Mouse (Mus musculus) forebrain, postnatal 0 days (tissue): ENCODE data around the gene Pabpc1l. TPM values are rescaled to one million over a fixed set of nuclear protein-coding genes. Genes with fewer than 3 reads are reported as not detected.
A peak's percentile ranks its signal among the peaks of the same experiment; 100 is the strongest.

Source experiments
- ATAC-seq: fragments of 200-750 bp; cut with Nextera tagmentation; 2 replicates; pipeline ENCODE4 v1.8.0; 2017; ENCODE audit warnings: mild to moderate bottlenecking, moderate library complexity
- DNase-seq: peaks from one replicate; pipeline ENCODE4 v3.0.0-alpha.2; 2015
- H3K27ac ChIP-seq: fragments of 300-500 bp; sonication (generic); 2 replicates; pipeline ENCODE4 v1.5.1; 2014; ENCODE audit warnings: low read depth, mild to moderate bottlenecking, antibody characterized with exemption, low read length, moderate library complexity, mixed read lengths
- H3K27me3 ChIP-seq: fragments of 300-500 bp; sonication (generic); 2 replicates; pipeline ENCODE4 v1.6.1; 2014; ENCODE audit warnings: mild to moderate bottlenecking, low read length, mixed read lengths; ENCODE audit not compliant: insufficient read depth
- H3K36me3 ChIP-seq: fragments of 300-500 bp; sonication (generic); 2 replicates; pipeline ENCODE4 v1.6.1; 2014; ENCODE audit warnings: mild to moderate bottlenecking, moderate library complexity; ENCODE audit not compliant: insufficient read depth
- H3K4me1 ChIP-seq: fragments of 300-500 bp; sonication (generic); 2 replicates; pipeline ENCODE4 v1.6.1; 2014; ENCODE audit warnings: antibody characterized with exemption; ENCODE audit not compliant: insufficient read depth
- H3K4me2 ChIP-seq: fragments of 300-500 bp; sonication (generic); 2 replicates; pipeline ENCODE4 v1.6.1; 2014; ENCODE audit warnings: low read depth, mild to moderate bottlenecking, moderate library complexity
- H3K4me3 ChIP-seq: fragments of 300-500 bp; sonication (generic); 2 replicates; pipeline ENCODE4 v1.5.1; 2014; ENCODE audit warnings: low read depth, low read length, mixed read lengths
- H3K9ac ChIP-seq: fragments of 300-500 bp; sonication (generic); 2 replicates; pipeline ENCODE4 v1.6.1; 2014; ENCODE audit warnings: mild to moderate bottlenecking
- H3K9me3 ChIP-seq: fragments of 300-500 bp; sonication (generic); 2 replicates; pipeline ENCODE4 v1.6.1; 2016; ENCODE audit warnings: low read length
- CTCF ChIP-seq: sonication (generic); IDR thresholded peaks from 2 replicates; pipeline ENCODE4 v1.5.1; 2016; ENCODE audit warnings: antibody characterized with exemption, control low read depth, low read depth
- WGBS: fragments of 180-500 bp; shearing (Covaris S2); extraction: QIAGEN DNeasy Blood & Tissue Kit; methylation state at CpG from one replicate; pipeline ENCODE4 v1.1.7; 2014; 5-methylcytosine and 5-hydroxymethylcytosine counted together
- polyA plus RNA-seq: library from polyadenylated mRNA; unstranded; fragments of >200 nt; fragmentation: Nextera tagmentation; extraction: Ambion mirVana; gene quantifications from 2 replicates; pipeline ENCODE4 v1.2.1, GENCODE M21; 2015
- total RNA-seq: library from RNA; depleted of rRNA; stranded (reverse); fragments of >200 nt; gene quantifications from 2 replicates; pipeline ENCODE4 v1.2.3, GENCODE M21; 2014; rRNA removed

The Pabpc1l gene
- total and polyA plus RNA-seq, 2 experiments from 2014 or later, result 0.71 to 2.6 TPM

GRCm38 (mm10) chr2:164083609-164084341, 58.5 kb downstream of the Pabpc1l start:
- Histone ChIP-seq H3K4me2 (no peak overlapping the region), H3K9me3 (no peaks in the 10 kb centered on the region), H3K27me3 (no peaks in the 10 kb centered on the region), H3K4me3 (no peak overlapping the region), H3K4me1 (no peaks in the 10 kb centered on the region), H3K36me3 (peaks cover 66% of the 10 kb centered on the region), H3K9ac (no peak overlapping the region), H3K27ac (no peak overlapping the region)
- DNase-seq (no peak), ATAC-seq (no peak)
- WGBS, result 93% methylated on average over 19 of the region's 19 CpGs
- no peak for TF ChIP-seq CTCF

- no peak overlapping the region for H3K27ac ChIP-seq
- H3K36me3 ChIP-seq, result peaks cover 71% of the 10 kb centered on the region
- H3K27me3 ChIP-seq, result no peaks in the 10 kb centered on the region
- ATAC-seq, result no peak
- H3K4me2 ChIP-seq, result no peak overlapping the region
- no peak overlapping the region for H3K4me3 ChIP-seq
- no peak overlapping the region for H3K9ac ChIP-seq
- WGBS, result 95% methylated on average over 7 of the region's 7 CpGs
- H3K9me3 ChIP-seq, result no peaks in the 10 kb centered on the region
- no peak for DNase-seq
- H3K4me1 ChIP-seq, result no peaks in the 10 kb centered on the region
- no peak for TF ChIP-seq CTCF
Observed at GRCm38 (mm10) chr2:164084342-164084700, 59.1 kb downstream of the Pabpc1l start.

GRCm38 (mm10) chr2:164087416-164088017, 62.3 kb downstream of the Pabpc1l start:
- WGBS, result 90% methylated on average over 6 of the region's 6 CpGs
- TF ChIP-seq CTCF, result no peak
- H3K27ac ChIP-seq, result no peak overlapping the region
- H3K27me3 ChIP-seq, result no peaks in the 10 kb centered on the region
- ATAC-seq (no peak), DNase-seq (no peak)
- H3K4me1 ChIP-seq, result no peaks in the 10 kb centered on the region
- H3K9ac ChIP-seq, result no peak overlapping the region
- no peak overlapping the region for H3K4me2 ChIP-seq
- H3K36me3 ChIP-seq, result peaks cover 40% of the 10 kb centered on the region
- no peak overlapping the region for H3K4me3 ChIP-seq
- H3K9me3 ChIP-seq, result no peaks in the 10 kb centered on the region

DNA sequence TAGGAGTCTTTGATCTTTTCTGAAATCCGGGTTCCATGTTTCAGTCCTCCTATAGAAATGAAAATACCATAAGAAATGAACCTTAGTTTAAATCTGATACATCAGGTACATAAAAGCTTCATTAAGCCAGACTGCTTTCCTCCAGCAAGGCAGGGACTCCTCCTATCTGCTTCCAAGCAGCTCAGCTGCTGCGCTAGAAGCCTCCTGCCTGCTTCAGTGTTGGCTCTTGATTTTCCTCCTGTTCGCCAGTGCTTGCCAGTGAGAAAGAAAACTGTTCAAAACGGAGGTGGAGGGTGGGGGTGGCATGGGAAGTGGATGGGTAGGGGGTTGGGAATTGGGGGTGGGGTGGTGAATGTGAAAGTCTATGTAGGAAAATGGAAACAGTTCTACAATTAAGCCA, 64.3 kb downstream of the Pabpc1l start:
- ATAC-seq (no peak), DNase-seq (peak; percentile 26)
- TF ChIP-seq CTCF, result no peak
- 73% methylated on average over 4 of the region's 4 CpGs for WGBS
- H3K4me1 ChIP-seq, result no peaks in the 10 kb centered on the region
- no peaks in the 10 kb centered on the region for H3K27me3 ChIP-seq
- no peak overlapping the region for H3K27ac ChIP-seq
- no peak overlapping the region for H3K4me2 ChIP-seq
- H3K36me3 ChIP-seq, result peaks cover 23% of the 10 kb centered on the region
- H3K9ac ChIP-seq, result no peak overlapping the region
- no peak overlapping the region for H3K4me3 ChIP-seq
- no peaks in the 10 kb centered on the region for H3K9me3 ChIP-seq

DNA sequence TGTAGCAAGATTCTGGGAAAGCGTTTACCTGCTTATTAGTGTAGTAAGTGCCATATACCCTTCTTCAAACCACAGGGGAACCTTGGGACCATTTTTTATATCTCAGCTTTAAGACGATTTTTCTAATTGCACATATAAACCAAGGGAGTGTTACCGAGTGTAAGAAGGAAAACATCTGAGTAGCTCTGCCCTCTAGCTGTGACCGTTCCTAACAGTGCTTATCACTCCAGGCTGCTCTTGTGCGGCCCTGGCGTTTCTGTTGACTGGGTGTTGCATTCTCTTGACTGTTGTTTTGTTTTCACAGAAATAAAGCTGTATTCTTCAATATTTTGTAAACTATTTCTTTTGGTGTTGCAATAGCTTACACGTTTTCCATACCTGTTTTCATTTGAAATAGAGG, 68.9 kb downstream of the Pabpc1l start:
- WGBS, result 84% methylated on average over 7 of the region's 7 CpGs
- Histone ChIP-seq H3K4me1 (no peaks in the 10 kb centered on the region), H3K36me3 (peaks cover 19% of the 10 kb centered on the region), H3K9me3 (no peaks in the 10 kb centered on the region), H3K4me3 (no peak overlapping the region), H3K27me3 (no peaks in the 10 kb centered on the region), H3K9ac (no peak overlapping the region), H3K4me2 (no peak overlapping the region), H3K27ac (no peak overlapping the region)
- no peak for DNase-seq
- TF ChIP-seq CTCF, result no peak
- ATAC-seq, result no peak

DNA sequence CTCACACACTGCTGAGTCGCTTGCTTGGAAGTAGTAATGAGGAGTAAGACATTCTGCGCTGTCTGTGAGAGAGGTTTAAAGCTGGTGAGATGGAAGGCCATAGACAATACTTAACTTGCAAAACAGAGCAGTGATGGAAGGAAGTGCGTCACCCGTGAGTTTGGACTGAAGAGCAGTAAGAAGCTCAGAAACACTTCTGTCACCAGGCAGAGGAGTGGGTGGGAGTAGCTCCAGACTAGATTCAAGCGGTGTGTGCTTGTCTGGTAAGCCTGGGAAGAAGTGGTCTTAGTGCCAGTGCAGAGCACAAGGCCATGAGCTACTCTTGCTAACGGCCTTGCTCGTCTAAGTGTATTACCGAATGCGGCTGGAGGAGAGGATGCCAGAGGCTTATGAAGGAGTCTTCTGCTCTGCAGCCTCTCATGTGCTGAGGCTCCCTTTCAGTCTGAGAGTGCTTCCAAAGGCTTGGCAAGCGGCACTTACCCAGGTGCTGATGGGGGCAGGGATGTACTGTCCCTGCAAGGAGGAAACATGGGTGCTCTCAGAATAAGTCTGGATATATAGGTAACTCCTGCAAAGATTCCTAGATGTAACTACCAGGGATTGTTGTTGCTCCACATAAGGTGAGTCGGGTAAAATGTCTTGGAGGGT, 73.5 kb downstream of the Pabpc1l start:
- ATAC-seq (no peak), DNase-seq (no peak)
- H3K4me3 ChIP-seq, result no peak overlapping the region
- H3K9ac ChIP-seq, result no peak overlapping the region
- no peaks in the 10 kb centered on the region for H3K9me3 ChIP-seq
- no peak overlapping the region for H3K27ac ChIP-seq
- no peaks in the 10 kb centered on the region for H3K4me1 ChIP-seq
- peaks cover 54% of the 10 kb centered on the region for H3K36me3 ChIP-seq
- whole genome bisulfite sequencing, result 83% methylated on average over 11 of the region's 11 CpGs
- no peaks in the 10 kb centered on the region for H3K27me3 ChIP-seq
- no peak overlapping the region for H3K4me2 ChIP-seq
- TF ChIP-seq CTCF, result no peak

Other genes starting within 250 kb of the Pabpc1l start
- not detected in 2 replicates for gene Ccn5, start 204.6 kb upstream of the Pabpc1l start, total RNA-seq
- 0.31 and 0.43 TPM in 2 replicates for gene Ccn5, start 204.6 kb upstream of the Pabpc1l start, polyA plus RNA-seq
- gene Kcnk15, start 171.8 kb upstream of the Pabpc1l start, total RNA-seq, result 0.19 TPM in 1 of 2 replicates, not detected in the other
- 0.15 TPM in 1 of 2 replicates, not detected in the other for gene Kcnk15, start 171.8 kb upstream of the Pabpc1l start, polyA plus RNA-seq
- gene Rims4, start 106.8 kb upstream of the Pabpc1l start, total RNA-seq, result 53.8 and 59.1 TPM in 2 replicates
- 9.5 and 16.3 TPM in 2 replicates for gene Rims4, start 106.8 kb upstream of the Pabpc1l start, polyA plus RNA-seq
- gene Ywhab, start 30.5 kb upstream of the Pabpc1l start, total RNA-seq, result 161 and 171 TPM in 2 replicates
- 510 and 620 TPM in 2 replicates for gene Ywhab, start 30.5 kb upstream of the Pabpc1l start, polyA plus RNA-seq
- 33.5 and 36.1 TPM in 2 replicates for gene Stk4, start 44.9 kb downstream of the Pabpc1l start, total RNA-seq
- 17.4 and 19.3 TPM in 2 replicates for gene Stk4, start 44.9 kb downstream of the Pabpc1l start, polyA plus RNA-seq
- 37.2 and 42.2 TPM in 2 replicates for gene Tomm34, start 45.7 kb downstream of the Pabpc1l start, total RNA-seq
- 49.4 and 54.2 TPM in 2 replicates for gene Tomm34, start 45.7 kb downstream of the Pabpc1l start, polyA plus RNA-seq
- 12.8 and 15.4 TPM in 2 replicates for gene Kcns1, start 145.7 kb downstream of the Pabpc1l start, total RNA-seq
- gene Kcns1, start 145.7 kb downstream of the Pabpc1l start, polyA plus RNA-seq, result 2.4 and 3.5 TPM in 2 replicates
- gene Wfdc5, start 157.3 kb downstream of the Pabpc1l start, total RNA-seq, result not detected in 2 replicates
- gene Wfdc5, start 157.3 kb downstream of the Pabpc1l start, polyA plus RNA-seq, result not detected in 2 replicates
- not detected in 2 replicates for gene Wfdc12, start 165.2 kb downstream of the Pabpc1l start, total RNA-seq
- gene Wfdc12, start 165.2 kb downstream of the Pabpc1l start, polyA plus RNA-seq, result not detected in 2 replicates
- not detected in 2 replicates for gene Wfdc15a, start 174.7 kb downstream of the Pabpc1l start, total RNA-seq
- not detected in 2 replicates for gene Wfdc15a, start 174.7 kb downstream of the Pabpc1l start, polyA plus RNA-seq
- not detected in 2 replicates for gene Wfdc15b, start 196.2 kb downstream of the Pabpc1l start, total RNA-seq
- gene Wfdc15b, start 196.2 kb downstream of the Pabpc1l start, polyA plus RNA-seq, result not detected in 2 replicates
- not detected in 2 replicates for gene Svs2, start 213.0 kb downstream of the Pabpc1l start, total RNA-seq
- gene Svs2, start 213.0 kb downstream of the Pabpc1l start, polyA plus RNA-seq, result not detected in 2 replicates
- gene Svs3b, start 231.2 kb downstream of the Pabpc1l start, total RNA-seq, result not detected in 2 replicates
- gene Svs3b, start 231.2 kb downstream of the Pabpc1l start, polyA plus RNA-seq, result not detected in 2 replicates